Mouse (Mus musculus): ENCODE results near the gene Ypel2.
A peak's percentile ranks its signal among the peaks of the same experiment; 100 is the strongest.

Ypel2 gene

GRCm38 (mm10) chr11:86962362-86962761 is 31.1 kb downstream of the Ypel2 start:
- no peak for DNase-seq (ENCODE audit: low read depth, low spot score)

GRCm38 (mm10) chr11:86961510-86962303 is 31.8 kb downstream of the Ypel2 start:
- DNase-seq (ENCODE audit: low read depth, low spot score) = no peak

DNA sequence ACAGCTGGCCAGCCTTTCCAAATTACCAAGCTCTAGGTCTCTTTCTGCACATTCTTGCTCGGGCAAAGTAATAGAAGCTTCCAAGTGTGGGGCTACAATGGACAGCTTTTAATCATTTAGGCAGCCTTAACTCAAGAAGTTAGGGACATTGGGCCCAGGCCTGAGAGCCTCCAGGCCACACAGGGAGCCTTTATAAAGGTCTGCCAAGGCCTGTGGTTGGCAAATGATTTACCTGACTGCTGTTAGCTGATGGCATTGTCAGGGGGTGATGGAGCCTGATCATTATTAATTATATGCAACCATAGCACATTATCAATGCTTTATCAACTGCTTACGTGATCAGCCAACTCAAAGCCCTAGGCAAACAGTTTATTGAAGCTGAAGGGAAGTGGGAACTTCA is 33.2 kb downstream of the Ypel2 start:
- DNase-seq (ENCODE audit: low read depth, low spot score) = no peak

DNA sequence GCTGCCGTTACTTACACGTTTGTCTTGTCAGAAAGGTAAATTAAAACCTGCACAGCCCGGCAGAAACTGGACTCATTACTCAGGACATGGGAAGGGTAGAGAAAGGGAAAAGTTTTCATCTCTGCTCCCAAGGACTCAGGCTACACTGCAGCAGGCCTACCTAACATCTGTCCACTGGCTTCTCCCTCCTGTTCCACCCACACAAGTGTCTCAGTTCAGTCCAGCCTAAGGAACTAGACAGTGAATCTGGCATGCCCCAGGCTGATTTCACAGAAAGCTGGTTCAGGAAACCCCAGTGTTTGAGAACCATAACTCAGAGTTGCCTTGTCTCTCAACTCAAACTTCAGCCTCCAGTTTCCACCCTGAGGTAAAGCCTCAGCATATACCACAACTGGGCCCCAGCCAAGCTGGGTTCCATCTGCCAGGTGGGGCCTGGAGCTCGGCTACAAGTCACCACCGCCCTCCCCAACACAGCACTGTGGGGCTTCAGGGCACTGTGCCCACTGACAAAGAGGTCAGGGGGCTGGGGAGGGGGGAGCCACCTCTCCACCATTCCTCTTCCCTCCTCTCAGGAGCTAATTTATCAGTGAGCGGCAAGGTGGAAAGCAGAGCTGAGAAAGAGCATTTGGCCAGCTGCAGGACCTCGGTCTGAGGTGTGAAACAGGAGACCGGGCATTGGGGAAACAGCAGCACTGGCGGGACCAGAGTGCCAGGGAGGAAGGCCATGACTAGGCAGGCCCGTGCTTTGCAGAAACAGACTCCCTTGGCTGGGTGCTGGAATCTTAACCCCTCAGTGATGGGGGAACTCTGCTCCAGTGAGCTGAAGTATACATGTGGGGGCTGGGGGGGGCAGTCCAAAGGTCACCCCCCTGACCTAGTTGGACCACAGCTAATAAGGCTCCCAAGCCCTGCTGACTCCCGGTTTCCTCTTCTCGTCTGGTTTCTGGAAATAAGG is 34.5 kb downstream of the Ypel2 start:
- no peak for DNase-seq (ENCODE audit: low read depth, low spot score)

- no peak for DNase-seq (ENCODE audit: low read depth, low spot score)
Observed at GRCm38 (mm10) chr11:86958182-86958581, 35.3 kb downstream of the Ypel2 start.

DNA sequence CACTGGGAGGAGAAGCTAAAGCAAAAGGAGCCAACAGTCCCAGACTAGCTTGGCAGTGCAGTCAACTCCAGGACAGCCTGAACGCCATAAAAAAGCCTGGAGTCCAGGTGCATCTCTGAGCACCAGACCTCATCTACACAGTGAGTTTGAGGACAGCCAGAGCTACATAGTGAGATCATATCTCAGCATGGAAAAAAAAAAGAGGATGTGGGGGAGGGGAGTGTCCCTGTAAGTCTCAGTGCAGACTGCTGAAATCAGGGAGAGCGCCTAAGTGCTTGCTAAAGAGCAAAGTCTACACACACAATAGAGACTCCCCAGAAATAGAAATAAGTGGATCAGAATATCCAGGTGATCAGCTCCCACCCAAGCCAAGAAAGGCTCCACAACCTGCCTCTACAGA is 37.1 kb downstream of the Ypel2 start:
- no peak for DNase-seq (ENCODE audit: low read depth, low spot score)

GRCm38 (mm10) chr11:86954616-86955270 is 38.8 kb downstream of the Ypel2 start:
- no peak for DNase-seq (ENCODE audit: low read depth, low spot score)

GRCm38 (mm10) chr11:86953096-86953495 is 40.4 kb downstream of the Ypel2 start:
- no peak for DNase-seq (ENCODE audit: low read depth, low spot score)

GRCm38 (mm10) chr11:86952659-86953058 is 40.8 kb downstream of the Ypel2 start:
- no peak for DNase-seq (ENCODE audit: low read depth, low spot score)

- no peak for DNase-seq (ENCODE audit: low read depth, low spot score)
Observed at GRCm38 (mm10) chr11:86951672-86952071, 41.8 kb downstream of the Ypel2 start.

- no peak for DNase-seq (ENCODE audit: low read depth, low spot score)
Observed at GRCm38 (mm10) chr11:86950491-86950890, 43.0 kb downstream of the Ypel2 start.

GRCm38 (mm10) chr11:86949951-86950441 is 43.5 kb downstream of the Ypel2 start:
- no peak for DNase-seq (ENCODE audit: low read depth, low spot score)

DNA sequence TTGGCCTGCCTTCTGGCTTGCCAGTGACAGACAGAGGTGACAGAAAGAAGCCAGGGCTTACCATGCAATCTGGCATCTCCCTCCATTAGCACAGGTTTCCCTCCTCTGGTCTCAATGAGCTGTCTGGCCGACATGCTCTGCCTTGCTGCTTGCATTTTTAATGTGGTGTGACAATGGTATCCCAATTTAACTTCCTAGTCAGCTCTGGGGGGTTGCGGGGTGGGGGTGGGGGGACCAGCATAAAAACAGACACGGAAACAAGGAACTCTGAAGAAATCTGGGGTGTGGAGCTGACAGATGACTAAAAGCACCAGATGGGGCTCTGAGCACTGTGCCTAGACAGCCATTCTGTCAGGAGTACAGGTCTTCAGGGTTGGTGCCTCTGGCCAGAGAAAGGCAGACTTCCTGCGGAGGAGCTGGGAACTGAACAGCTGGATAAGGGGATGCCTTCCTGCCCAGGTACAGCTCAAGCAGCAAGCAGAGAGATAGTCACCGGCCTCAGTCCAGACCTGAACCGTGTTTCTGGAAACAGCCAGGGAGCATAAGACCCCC is 46.8 kb downstream of the Ypel2 start:
- DNase-seq (ENCODE audit: low read depth, low spot score) = no peak

GRCm38 (mm10) chr11:86945933-86946332 is 47.6 kb downstream of the Ypel2 start:
- DNase-seq (ENCODE audit: low read depth, low spot score) = no peak

GRCm38 (mm10) chr11:86945058-86945457 is 48.4 kb downstream of the Ypel2 start:
- DNase-seq (ENCODE audit: low read depth, low spot score) = no peak

DNA sequence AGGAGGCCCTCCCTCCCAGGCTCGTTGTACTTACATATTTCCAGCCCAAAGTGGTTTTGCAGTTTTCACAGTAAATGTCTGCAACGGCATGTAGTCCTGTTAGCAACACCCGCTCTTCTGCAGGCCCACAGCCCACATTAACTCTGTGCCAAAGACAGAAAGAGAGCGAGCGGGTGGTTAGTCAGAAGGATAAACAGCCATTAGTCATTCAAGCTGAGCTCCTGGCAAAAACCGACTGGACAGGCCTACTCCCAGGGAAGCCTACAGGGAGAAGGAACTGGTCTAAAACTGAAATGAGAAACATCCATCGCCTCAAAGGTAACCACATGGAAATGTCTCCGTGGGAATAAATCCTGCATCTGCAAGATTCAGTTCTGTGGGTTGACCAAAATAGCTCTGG is 49.0 kb downstream of the Ypel2 start:
- no peak for DNase-seq (ENCODE audit: low read depth, low spot score)

GRCm38 (mm10) chr11:86941904-86942303 is 51.6 kb downstream of the Ypel2 start:
- DNase-seq (ENCODE audit: low read depth, low spot score) = no peak

DNA sequence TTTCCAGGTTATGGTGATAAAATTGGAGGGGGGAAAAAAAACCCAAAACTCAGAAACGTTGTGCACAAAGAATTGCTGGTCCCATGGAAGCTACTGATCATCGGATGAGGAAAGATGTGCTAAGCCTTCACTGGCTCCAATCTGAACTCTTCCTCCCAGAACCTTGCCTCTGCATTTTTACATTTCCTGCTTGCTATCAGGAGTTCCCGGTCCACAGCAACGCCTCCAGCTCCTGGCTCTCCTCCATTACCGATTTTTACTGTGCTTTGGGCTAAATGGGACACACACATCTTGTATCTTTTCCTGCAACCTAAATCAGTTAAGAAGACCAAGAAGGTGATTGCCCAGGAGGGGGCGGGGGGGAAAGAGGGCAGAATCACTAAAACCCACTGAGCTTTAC is 54.0 kb downstream of the Ypel2 start:
- no peak for DNase-seq (ENCODE audit: low read depth, low spot score)

DNA sequence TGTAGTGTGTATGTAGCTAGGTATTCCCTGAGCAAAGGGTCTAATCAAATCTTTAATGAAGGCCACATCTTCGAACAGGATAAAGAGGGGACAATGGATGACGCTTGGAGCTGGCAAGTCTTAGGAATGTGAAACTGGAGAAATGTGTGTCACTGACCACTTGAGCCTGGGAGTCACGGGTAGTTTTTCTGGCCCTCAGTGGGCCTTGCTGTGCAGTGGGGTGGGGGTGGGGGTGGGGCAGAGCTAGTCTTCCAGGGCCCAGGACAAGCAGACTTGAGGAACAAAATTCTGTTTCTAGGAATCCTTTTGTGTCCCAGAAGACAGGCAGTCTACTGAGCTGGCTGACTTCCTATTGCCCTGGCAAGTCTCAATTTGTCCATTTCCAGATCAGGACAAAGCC is 55.0 kb downstream of the Ypel2 start:
- DNase-seq (ENCODE audit: low read depth, low spot score) = no peak

GRCm38 (mm10) chr11:86938108-86938507 is 55.4 kb downstream of the Ypel2 start:
- peak; percentile 32 for DNase-seq (ENCODE audit: low read depth, low spot score)

GRCm38 (mm10) chr11:86936938-86937337 is 56.6 kb downstream of the Ypel2 start:
- DNase-seq (ENCODE audit: low read depth, low spot score) = no peak

GRCm38 (mm10) chr11:86934895-86935294 is 58.6 kb downstream of the Ypel2 start:
- DNase-seq (ENCODE audit: low read depth, low spot score) = no peak

Data from ES-CJ7 (cell line).